Mouse (Mus musculus): ENCODE results near the gene Atp5j2.

DNA sequence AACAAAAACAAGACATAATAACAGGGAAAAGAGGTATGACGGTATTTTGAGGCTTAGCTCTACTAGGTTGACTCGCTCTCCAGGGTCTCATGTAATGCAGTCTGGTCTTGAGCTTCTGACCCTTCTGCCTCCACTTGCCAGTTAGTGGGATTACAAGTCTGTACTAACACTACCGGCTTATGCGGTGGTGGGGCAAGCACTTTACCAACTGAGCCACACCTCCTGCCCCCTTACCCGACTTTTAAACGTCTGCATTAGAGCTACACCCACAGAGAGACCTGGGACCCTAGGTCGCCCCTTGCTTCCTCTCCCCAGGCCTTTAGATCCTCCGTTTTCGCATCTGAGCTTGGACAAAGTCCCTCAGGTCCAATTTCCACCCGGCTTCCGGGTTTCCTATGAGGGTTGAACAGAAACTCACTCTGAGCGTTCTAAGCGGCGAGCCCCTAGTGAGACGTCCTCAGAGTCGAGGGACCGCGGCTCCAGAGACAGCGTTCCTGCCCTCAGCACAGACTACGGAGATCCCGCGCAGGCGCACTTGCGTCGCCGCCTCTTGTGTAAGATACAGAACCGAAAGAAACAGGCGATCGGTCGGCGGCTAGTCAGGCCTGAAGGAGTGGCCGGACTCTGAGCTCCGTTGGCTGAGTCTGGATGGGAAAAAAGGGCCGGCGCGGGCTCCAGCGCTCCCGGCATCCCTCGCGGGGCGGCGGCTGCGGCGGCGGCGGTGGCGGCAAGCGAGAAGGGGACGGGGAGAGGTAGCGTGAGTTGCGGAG, 25.1 kb downstream of the Atp5j2 start, which contains the start of the genes Ptcd1 and Cpsf4:
- TF ChIP-seq CTCF (IDR thresholded peaks at IDR 0.05) (no peak), POLR2A (IDR thresholded peaks at IDR 0.05; ENCODE audit: insufficient read depth, low read depth, low read length) (peak; percentile 96)
